Mouse (Mus musculus) T-cell, adult 66 days (primary cell): ENCODE measurements around the gene Loxl3. TPM values are rescaled to one million over a fixed set of nuclear protein-coding genes. Genes with fewer than 3 reads are reported as not detected.

Source experiments
- total RNA-seq, 2 experiments: library from RNA; stranded (reverse); gene quantifications; 3 replicates in 1 of 2; 4 replicates in 1 of 2; pipeline ENCODE4 v1.2.4; 2023

The Loxl3 gene
- total RNA-seq: not detected

DNA sequence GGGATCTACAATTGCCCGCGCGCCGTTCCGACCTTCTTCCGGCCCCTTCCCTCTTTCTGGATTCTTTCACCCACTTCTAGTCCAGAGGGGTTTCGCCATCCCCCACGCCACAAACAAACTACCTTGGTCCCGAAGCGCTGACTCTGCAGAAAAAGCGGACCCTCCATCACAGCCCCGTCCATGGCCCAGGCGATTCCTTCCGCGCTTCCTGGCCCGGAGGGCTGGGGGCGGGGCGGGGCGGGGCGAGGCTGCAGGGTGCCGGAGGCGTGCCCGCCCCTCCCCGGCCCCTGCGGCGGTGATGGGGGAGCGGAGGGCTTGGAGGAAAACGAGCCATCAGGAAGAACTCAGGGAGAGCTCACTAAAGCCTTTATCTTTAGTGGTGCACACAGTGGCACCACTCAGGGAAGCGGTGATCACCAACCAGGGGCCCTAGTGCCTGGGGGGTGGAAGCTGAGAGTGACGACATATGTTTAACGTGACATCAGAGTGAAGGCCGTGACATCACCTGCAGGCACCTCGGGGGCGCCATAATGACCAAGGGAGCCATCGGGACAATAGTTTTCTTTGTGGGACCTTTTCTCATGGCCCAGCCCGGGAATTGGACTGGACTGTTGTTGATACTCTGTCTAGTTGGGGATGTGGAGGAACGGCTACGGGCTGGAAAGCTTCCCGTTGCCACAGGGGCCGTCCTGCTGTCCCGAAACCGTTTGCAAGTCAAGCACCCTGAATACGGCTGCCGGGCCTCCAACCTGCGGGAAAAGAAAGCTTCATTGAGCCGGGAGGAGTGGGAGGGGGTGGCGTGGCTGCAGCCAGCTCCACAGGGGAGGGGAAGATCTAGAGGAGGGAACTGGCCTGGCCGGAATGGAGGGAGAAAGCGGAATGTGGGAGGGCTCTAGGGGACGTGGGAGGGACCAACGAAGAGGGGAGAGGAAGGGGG is at the start of gene Loxl3, which contains the start of gene Dok1:
Gene Loxl3, plus strand, starts transcription at position 925 of the 937 bp plus-strand sequence.
Gene Dok1, minus strand, starts transcription at position 223 of the 937 bp plus-strand sequence.

DNA sequence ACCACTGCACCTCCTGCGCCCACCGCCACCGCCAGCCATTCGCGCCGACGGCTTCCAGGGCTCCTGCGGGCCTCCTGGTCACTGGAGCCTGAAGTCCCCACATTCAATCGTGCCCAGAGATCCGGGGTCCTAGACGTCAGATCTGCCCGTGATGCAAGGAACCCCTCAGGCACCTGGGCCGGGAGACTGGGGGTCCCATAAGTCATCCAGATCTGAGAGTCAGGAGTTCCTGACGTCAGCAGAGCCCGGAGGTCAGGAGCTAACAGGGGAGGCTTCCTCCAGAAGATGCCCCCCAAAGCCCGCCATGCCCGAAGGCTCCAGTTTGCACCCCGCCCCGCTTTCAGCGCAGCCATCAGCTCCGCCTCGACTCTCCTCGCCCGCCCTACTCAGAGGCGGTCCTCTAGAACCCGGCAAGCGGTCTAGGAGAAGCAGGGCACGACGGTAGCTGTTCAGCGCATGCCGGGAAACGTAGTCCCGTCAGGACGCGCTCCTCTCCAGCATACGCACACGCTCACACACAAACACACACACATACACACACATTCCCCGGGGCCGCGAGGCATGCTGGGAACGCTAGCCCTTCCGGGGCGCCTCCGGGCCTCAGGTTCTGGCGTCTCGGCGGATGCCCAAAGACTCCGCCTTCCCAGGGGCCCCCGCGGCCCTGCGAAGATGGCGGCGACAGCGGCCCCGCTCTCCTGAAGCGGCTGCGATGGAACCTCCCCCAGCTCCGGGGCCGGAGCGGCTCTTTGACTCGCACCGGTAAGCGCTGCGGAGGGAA is 20.3 kb downstream of the Loxl3 start, which contains the start of gene Aup1:
Gene Aup1, plus strand, starts transcription at position 448 of the 778 bp plus-strand sequence.

DNA sequence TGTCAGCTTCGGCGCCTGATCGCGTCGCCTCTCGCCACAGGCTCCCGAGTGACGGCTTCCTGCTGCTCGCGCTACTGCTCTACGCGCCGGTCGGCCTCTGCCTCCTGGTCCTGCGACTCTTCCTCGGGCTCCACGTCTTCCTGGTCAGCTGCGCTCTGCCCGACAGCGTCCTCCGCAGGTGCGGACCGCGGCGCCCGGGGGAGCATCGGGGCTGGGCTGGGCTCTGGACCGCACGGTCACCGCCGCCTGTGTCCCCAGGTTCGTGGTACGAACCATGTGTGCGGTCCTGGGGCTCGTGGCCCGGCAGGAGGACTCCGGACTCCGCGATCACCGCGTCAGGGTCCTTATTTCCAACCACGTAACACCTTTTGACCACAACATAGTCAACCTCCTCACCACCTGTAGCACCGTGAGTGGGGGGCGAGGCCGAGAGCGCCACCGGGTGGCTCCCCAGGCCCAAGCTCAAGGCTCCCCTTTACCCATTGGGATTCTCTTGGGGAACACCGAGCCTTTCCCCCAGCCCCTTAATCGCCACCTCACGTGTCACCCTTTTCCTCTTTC is 21.0 kb downstream of the Loxl3 start, which contains the start of gene Htra2:
Gene Htra2, minus strand, starts transcription at position 403 of the 561 bp plus-strand sequence.

DNA sequence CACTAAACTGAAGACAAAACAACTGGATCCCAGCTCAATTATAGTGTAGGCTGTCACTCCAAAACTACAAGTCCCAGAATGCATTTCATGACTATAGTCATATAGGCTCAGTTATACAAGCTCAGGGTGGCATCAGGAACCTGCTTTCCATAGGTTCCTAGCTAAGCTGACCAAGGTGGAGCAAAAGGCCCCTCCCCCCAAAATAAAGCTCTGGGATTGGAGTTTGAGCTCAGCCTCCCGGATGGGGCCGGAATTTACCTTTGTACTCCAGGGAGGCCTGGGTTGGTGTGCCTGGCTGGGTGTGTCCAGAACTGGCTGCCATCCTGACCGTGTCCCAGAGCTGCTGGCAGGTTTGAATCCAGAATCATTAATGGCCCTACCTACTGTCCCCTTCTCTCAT is 23.8 kb downstream of the Loxl3 start, which contains the start of gene Dqx1:
Gene Dqx1, plus strand, starts transcription at position 55 of the 400 bp plus-strand sequence.

DNA sequence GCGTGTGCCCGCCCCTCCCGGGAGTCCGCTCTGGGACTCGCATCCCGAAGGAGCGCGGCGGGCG is 36.1 kb downstream of the Loxl3 start, which contains the start of gene Tlx2:
Gene Tlx2, minus strand, starts transcription at position 47 of the 64 bp plus-strand sequence.

DNA sequence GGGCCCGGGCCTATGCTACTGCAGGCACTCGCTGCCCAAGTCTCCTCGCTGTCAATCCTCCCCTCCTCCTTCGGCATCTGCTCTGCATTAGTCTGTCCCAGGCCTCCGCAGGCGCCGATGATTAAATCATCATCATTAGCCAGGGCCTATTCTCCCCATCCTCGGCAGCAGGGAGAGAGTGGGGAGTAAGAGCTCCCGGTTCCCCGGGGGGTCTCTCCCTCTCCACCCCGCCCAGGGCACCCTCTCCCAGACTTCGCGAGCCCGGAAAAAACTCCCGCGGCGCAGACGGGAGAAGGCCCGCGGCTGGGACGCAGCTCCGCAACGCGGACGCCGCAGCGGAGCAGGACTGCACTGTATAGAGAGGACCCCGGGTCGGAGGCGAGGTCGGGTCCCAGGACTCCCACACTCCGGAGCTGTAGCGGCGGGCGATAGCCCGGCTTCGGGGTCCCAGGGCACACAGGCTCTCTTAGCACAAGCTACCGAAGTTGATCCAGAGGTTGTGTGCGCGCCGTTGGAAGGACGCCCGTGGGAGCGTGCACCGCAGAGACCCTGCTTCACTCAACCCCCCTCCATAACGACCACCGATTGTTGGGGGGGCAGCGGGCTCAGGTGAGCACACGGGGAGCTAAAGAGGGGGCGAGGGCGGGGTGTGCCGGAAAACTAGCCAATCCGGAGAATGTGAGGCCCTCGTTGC is 43.8 kb downstream of the Loxl3 start, which contains the start of gene Pcgf1:
Gene Pcgf1, plus strand, starts transcription at position 240 of the 694 bp plus-strand sequence.

DNA sequence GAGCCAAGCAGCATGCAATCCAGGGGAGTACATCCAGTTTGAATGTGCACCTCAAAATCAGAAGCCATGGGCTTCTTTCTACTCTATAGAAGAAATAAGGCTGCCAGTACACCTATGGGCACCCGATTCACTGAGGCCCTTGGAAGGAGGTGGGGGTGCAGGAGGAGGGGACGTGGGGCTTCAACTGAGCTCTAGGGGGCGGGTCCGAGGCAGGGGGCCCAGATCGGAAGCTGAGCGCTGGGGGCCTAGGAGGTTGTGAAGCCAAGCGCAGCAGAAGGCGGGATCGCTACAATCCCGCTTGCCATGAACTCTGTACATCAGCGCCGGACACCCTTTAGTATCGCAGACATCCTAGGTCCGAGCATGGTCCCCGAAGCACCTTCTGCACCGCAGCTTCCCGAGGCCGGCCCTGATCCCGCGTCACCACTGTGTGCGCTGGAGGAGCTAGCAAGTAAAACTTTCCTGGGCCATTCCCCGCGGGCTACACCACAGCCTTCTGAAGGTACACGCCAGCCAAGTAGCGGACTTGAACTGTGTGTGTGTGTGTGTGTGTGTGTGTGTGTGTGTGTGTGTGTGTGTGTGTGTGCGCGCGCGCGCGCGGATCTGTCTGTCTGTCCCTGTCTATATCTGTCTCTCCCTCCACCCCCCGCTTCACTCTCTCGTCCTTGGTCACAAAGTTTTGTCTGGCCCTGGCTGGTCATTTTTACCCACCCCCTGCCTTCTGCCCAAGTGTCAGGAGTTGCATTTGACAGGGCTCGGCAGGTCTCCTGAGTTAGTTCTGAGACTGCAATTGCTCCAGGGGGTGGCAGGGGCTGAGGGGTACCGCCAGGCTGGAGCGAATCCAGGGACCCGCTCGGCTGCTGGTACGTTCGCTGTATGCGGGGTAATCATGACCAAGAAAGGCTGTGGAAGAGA is 52.4 kb downstream of the Loxl3 start, which contains the start of gene Lbx2:
Gene Lbx2, plus strand, starts transcription at position 247 of the 915 bp plus-strand sequence.

DNA sequence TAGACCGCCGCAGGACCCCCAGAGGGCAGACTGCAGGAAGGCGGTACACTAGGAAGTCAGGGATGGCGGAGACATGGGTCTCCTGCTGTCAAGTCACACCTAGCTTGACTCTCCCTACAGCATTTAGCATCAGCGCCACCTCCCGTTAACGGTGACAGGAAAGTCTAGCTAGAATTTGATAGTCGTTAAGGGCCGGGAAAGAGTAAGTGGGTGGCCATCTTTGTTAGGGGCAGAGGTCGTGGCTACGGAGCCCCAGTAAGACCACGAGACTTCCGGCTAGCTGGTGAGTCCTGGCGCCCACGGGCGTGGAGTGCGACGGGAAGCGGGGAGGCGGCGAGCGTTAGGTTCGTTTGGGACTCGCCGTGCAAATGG is 67.3 kb downstream of the Loxl3 start, which contains the start of the genes Ccdc142 and Gm42688:
Gene Ccdc142, plus strand, starts transcription at position 286 of the 372 bp plus-strand sequence.
Gene Gm42688, plus strand, starts transcription at position 302 of the 372 bp plus-strand sequence.

Other genes with a start within 250 kb of the Loxl3 start
- 10 to 100 TPM; 27.3 to 28.7 TPM for gene Sema4f, start 94.4 kb upstream of the Loxl3 start, total RNA-seq
- not detected for gene M1ap, start 87.3 kb upstream of the Loxl3 start, total RNA-seq
- gene Dok1, start 702 bp upstream of the Loxl3 start, total RNA-seq: 10 to 100 TPM; 21.0 to 23.7 TPM
- gene Aup1, start 20.3 kb downstream of the Loxl3 start, total RNA-seq: 100 to 1,000 TPM; 350 to 355 TPM
- 10 to 100 TPM; 29.3 to 31.8 TPM for gene Htra2, start 21.1 kb downstream of the Loxl3 start, total RNA-seq
- 10 to 100 TPM; 16.0 to 16.6 TPM for gene Dqx1, start 23.7 kb downstream of the Loxl3 start, total RNA-seq
- not detected for gene Tlx2, start 36.1 kb downstream of the Loxl3 start, total RNA-seq
- 10 to 100 TPM; 28.2 to 31.7 TPM for gene Pcgf1, start 43.7 kb downstream of the Loxl3 start, total RNA-seq
- gene Lbx2, start 52.2 kb downstream of the Loxl3 start, total RNA-seq: not detected
- 10 to 100 TPM in 1 of 2 experiments, 1 to 10 TPM in 1; 8.4 to 11.3 TPM for gene Ccdc142, start 67.4 kb downstream of the Loxl3 start, total RNA-seq
- gene Gm42688, start 67.4 kb downstream of the Loxl3 start, total RNA-seq: 10 to 100 TPM; 10.5 to 11.2 TPM
- 10 to 100 TPM; 28.3 to 31.2 TPM for gene Mrpl53, start 74.9 kb downstream of the Loxl3 start, total RNA-seq
- 10 to 100 TPM; 53.2 to 53.7 TPM for gene Mogs, start 81.3 kb downstream of the Loxl3 start, total RNA-seq
- 10 to 100 TPM; 34.0 to 41.6 TPM for gene Wbp1, start 87.4 kb downstream of the Loxl3 start, total RNA-seq
- gene Ino80b, start 91.3 kb downstream of the Loxl3 start, total RNA-seq: 10 to 100 TPM; 34.1 to 35.9 TPM
- gene Rtkn, start 101.3 kb downstream of the Loxl3 start, total RNA-seq: not detected
- gene Wdr54, start 122.2 kb downstream of the Loxl3 start, total RNA-seq: 1 to 10 TPM in 1 of 2 experiments, under 1 TPM in 1; 0.89 to 1.7 TPM
- gene 1700003E16Rik, start 122.2 kb downstream of the Loxl3 start, total RNA-seq: not detected
- gene Dctn1, start 131.7 kb downstream of the Loxl3 start, total RNA-seq: 100 to 1,000 TPM; 117 to 120 TPM
- gene Slc4a5, start 185.7 kb downstream of the Loxl3 start, total RNA-seq: not detected